Mouse (Mus musculus): ENCODE measurements around the gene Spock1. TPM values are rescaled to one million over a fixed set of nuclear protein-coding genes. Genes with fewer than 3 reads are reported as not detected.

The Spock1 gene
- polyA plus RNA-seq, 1 experiment from 2014 or later = 1.7 TPM

DNA sequence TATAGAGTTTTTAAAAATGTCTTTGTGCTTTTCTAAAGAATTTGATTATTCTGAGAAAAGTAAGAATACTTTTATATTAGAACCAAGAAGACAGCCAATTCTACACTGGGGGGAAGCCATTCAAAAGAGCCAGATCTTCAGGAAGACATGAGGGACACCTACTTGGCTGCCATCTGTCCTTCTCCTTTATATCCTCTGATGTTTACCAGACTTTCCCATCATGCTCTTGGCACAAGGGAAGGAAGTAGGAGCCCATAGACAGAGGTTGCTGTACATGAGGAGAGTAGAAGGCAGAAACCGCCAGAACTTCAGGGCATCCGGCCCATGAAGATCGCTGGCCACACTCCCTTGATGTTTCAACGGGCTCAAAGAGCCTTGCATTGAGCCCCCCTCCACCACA lies 173.6 kb downstream of the Spock1 start:
- no peaks in the 10 kb centered on the region for H3K9me3 ChIP-seq (ENCODE audit: control insufficient read depth, low read length)
- 90% methylated on average over 4 of the region's 4 CpGs for WGBS
- no peaks in the 10 kb centered on the region for H3K36me3 ChIP-seq (ENCODE audit: control insufficient read depth, insufficient read depth, low read length)
- H3K9ac ChIP-seq (ENCODE audit: low read depth, low read length) = no peak overlapping the region
- ATAC-seq = no peak
- no peaks in the 10 kb centered on the region for H3K27me3 ChIP-seq (replicated peaks; ENCODE audit: control insufficient read depth, insufficient read depth, low read length)
- no peak overlapping the region for H3K27ac ChIP-seq (ENCODE audit: low read length)
- no peaks in the 10 kb centered on the region for H3K4me1 ChIP-seq (ENCODE audit: control insufficient read depth, insufficient read depth, low read length)
- H3K4me2 ChIP-seq (ENCODE audit: low read depth, low read length) = no peak overlapping the region
- H3K4me3 ChIP-seq (ENCODE audit: low read length) = no peak overlapping the region

DNA sequence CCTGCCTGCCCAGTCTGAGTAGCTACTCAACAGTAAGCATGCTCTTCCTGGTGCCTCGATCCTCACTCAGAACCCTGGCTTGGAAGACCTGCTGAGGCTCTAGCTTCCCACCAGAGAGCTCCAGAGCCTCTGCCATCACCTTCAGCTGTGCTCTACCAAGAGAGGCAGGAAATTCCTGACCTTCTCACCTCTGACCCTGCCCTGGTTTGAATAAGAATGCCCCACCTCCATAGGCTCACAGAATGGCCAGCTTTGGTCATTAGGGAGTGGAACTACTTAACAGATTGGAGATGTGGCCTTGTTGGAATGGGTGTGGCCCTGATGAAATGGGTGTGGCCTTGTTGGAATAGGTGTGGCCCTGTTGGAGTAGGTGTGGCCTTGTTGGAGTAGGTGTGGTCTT lies 174.6 kb downstream of the Spock1 start:
- WGBS = 100% methylated on average over 1 of the region's 1 CpGs
- Histone ChIP-seq H3K27me3 (replicated peaks; ENCODE audit: control insufficient read depth, insufficient read depth, low read length) (no peaks in the 10 kb centered on the region), H3K4me1 (ENCODE audit: control insufficient read depth, insufficient read depth, low read length) (no peaks in the 10 kb centered on the region), H3K9me3 (ENCODE audit: control insufficient read depth, low read length) (no peaks in the 10 kb centered on the region), H3K4me2 (ENCODE audit: low read depth, low read length) (no peak overlapping the region), H3K9ac (ENCODE audit: low read depth, low read length) (no peak overlapping the region), H3K36me3 (ENCODE audit: control insufficient read depth, insufficient read depth, low read length) (no peaks in the 10 kb centered on the region), H3K4me3 (ENCODE audit: low read length) (no peak overlapping the region), H3K27ac (ENCODE audit: low read length) (no peak overlapping the region)
- ATAC-seq = no peak

DNA sequence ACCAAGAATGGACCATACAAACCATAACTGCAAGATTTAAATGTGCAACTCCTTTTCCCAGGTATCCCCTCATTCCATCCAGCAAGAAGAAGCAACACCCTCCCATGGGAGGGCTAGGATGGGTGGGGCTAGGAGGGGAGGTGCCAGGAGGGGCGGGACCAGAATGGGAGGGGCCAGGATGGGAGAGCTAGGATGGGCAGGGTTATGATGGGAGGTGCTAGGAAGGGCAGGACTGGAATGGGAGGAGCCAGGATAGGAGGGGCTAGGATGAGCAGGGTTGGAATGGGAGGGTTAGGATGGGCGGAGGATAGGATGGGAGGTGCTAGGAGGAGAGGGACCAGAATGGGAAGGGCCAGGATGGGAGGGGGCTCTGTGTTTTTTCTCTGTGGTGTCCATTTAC lies 175.9 kb downstream of the Spock1 start:
- no peak for ATAC-seq
- Histone ChIP-seq H3K36me3 (ENCODE audit: control insufficient read depth, insufficient read depth, low read length) (no peaks in the 10 kb centered on the region), H3K9me3 (ENCODE audit: control insufficient read depth, low read length) (no peaks in the 10 kb centered on the region), H3K4me3 (ENCODE audit: low read length) (no peak overlapping the region), H3K27ac (ENCODE audit: low read length) (no peak overlapping the region), H3K4me2 (ENCODE audit: low read depth, low read length) (no peak overlapping the region), H3K27me3 (replicated peaks; ENCODE audit: control insufficient read depth, insufficient read depth, low read length) (no peaks in the 10 kb centered on the region), H3K4me1 (ENCODE audit: control insufficient read depth, insufficient read depth, low read length) (no peaks in the 10 kb centered on the region), H3K9ac (ENCODE audit: low read depth, low read length) (no peak overlapping the region)
- WGBS = 53% methylated on average over 2 of the region's 2 CpGs

DNA sequence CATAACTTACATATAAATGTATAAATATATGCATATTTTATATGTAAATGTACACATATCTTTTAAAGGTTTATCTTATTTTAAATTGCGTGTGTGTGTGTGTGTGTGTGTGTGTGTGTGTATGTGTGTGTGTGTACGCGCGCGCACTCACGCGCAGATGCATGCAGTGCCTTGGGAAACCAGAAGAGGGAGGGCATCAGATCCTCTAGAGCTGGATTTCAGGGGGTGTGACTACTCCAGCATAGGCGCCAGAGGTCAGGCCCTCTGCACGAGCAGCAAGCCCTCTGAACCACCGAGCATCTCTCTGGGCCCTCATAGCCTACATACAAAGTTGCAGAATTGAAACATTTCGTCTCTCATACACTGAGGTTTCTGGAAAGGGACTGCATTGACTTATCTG lies 180.4 kb downstream of the Spock1 start:
- no peak for ATAC-seq
- H3K9ac ChIP-seq (ENCODE audit: low read depth, low read length) = no peak overlapping the region
- no peaks in the 10 kb centered on the region for H3K4me1 ChIP-seq (ENCODE audit: control insufficient read depth, insufficient read depth, low read length)
- H3K36me3 ChIP-seq (ENCODE audit: control insufficient read depth, insufficient read depth, low read length) = no peaks in the 10 kb centered on the region
- no peak overlapping the region for H3K4me3 ChIP-seq (ENCODE audit: low read length)
- no peaks in the 10 kb centered on the region for H3K27me3 ChIP-seq (replicated peaks; ENCODE audit: control insufficient read depth, insufficient read depth, low read length)
- no peaks in the 10 kb centered on the region for H3K9me3 ChIP-seq (ENCODE audit: control insufficient read depth, low read length)
- WGBS = 90% methylated on average over 11 of the region's 11 CpGs
- H3K4me2 ChIP-seq (ENCODE audit: low read depth, low read length) = no peak overlapping the region
- H3K27ac ChIP-seq (ENCODE audit: low read length) = no peak overlapping the region

DNA sequence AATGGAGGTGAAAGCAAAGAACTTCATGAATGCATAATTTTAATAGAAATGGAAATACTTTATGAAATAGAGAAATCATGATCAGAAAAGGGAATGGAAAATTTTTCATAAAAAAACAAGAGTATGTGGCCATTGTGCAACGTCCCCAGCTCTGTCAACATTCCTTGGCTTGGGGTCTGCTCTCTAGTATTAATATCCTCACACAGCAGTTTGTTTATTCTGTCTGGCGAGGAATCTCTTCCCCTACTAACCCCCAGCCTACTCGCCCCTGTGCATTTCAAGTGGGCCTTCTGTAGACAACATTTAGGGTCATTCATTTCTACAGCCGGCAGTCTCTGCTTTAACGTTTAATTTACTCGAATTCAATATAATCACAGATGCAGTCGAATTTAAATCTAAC lies 181.5 kb downstream of the Spock1 start:
- WGBS = 60% methylated on average over 7 of the region's 7 CpGs
- no peak overlapping the region for H3K27ac ChIP-seq (ENCODE audit: low read length)

DNA sequence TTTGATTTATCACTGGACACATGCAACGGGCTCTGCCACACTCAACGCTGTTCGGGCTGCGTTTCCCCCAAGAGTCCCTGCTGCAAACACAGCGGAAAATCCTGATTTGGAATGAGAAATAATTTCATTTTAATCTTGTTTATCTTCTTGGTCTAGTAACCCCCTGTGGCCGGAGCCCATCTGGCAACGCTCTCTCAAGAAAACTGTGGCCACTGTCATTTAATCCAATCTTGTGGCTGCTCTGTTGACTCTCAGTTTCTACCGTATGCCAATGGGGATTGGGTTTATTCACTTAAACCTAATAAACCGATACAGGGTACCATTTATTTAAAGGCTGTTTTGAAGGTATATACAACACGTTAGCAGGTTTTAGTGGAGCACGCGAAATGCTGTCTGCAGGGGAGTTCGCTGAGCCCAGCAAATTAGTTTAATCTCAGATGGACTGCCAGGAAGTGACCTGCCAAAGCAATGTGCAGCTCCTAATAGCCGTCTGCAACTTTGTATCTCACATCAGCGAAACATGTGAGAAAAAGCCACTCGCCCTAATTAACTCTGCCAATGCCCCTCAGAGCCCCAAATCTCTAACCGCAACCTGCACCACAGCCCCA lies 185.7 kb downstream of the Spock1 start:
- Histone ChIP-seq H3K27me3 (replicated peaks; ENCODE audit: control insufficient read depth, insufficient read depth, low read length) (no peaks in the 10 kb centered on the region), H3K9me3 (ENCODE audit: control insufficient read depth, low read length) (no peaks in the 10 kb centered on the region), H3K4me1 (ENCODE audit: control insufficient read depth, insufficient read depth, low read length) (no peaks in the 10 kb centered on the region), H3K4me3 (ENCODE audit: low read length) (no peak overlapping the region), H3K9ac (ENCODE audit: low read depth, low read length) (no peak overlapping the region), H3K27ac (ENCODE audit: low read length) (no peak overlapping the region), H3K4me2 (ENCODE audit: low read depth, low read length) (no peak overlapping the region), H3K36me3 (ENCODE audit: control insufficient read depth, insufficient read depth, low read length) (no peaks in the 10 kb centered on the region)
- no peak for ATAC-seq
- WGBS = 64% methylated on average over 17 of the region's 17 CpGs

More for the DNA sequence above, 181.5 kb downstream of the Spock1 start:
- Histone ChIP-seq H3K4me3 (ENCODE audit: low read length) (no peak overlapping the region), H3K9ac (ENCODE audit: low read depth, low read length) (no peak overlapping the region), H3K36me3 (ENCODE audit: control insufficient read depth, insufficient read depth, low read length) (no peaks in the 10 kb centered on the region), H3K4me2 (ENCODE audit: low read depth, low read length) (no peak overlapping the region), H3K27me3 (replicated peaks; ENCODE audit: control insufficient read depth, insufficient read depth, low read length) (no peaks in the 10 kb centered on the region), H3K9me3 (ENCODE audit: control insufficient read depth, low read length) (no peaks in the 10 kb centered on the region), H3K4me1 (ENCODE audit: control insufficient read depth, insufficient read depth, low read length) (no peaks in the 10 kb centered on the region)
- no peak for ATAC-seq

DNA sequence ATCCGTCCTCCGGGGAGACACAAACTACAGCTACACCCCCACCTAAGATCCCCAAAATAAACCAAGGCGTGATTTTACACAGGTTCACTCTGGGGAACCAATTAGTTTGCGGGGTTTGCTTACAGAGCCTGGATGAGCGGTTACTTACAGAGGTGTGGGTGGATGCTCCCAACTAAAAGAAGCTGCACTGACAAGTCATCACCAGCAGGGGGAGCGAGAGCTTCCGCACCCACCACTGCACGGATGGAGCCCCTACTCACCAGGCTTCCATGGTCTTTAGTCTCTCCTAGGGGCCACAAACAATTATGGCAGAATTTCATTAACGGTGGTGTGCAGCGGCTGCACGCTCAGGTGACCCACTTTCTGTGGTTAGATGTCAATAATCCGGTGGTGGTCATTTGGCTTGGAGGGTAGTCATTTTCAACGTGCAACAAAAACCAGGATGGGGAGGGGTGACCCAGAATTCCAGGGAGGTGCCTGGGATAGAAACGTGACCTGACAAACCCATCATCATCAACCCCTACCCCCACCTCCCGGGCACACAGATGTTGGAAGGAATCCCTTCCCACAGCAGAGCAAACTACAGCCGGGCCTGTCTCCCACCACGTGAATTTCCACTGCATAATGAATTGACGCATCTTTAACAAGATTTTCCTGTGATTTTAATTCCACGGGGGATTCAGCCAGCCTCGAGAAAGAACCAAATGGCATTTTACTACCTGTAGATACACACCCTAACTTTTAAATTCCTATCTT lies 186.4 kb downstream of the Spock1 start:
- no peaks in the 10 kb centered on the region for H3K36me3 ChIP-seq (ENCODE audit: control insufficient read depth, insufficient read depth, low read length)
- H3K27me3 ChIP-seq (replicated peaks; ENCODE audit: control insufficient read depth, insufficient read depth, low read length) = no peaks in the 10 kb centered on the region
- WGBS = 59% methylated on average over 20 of the region's 20 CpGs
- H3K4me1 ChIP-seq (ENCODE audit: control insufficient read depth, insufficient read depth, low read length) = no peaks in the 10 kb centered on the region
- no peak overlapping the region for H3K27ac ChIP-seq (ENCODE audit: low read length)
- no peaks in the 10 kb centered on the region for H3K9me3 ChIP-seq (ENCODE audit: control insufficient read depth, low read length)
- ATAC-seq = no peak
- H3K4me3 ChIP-seq (ENCODE audit: low read length) = no peak overlapping the region
- no peak overlapping the region for H3K9ac ChIP-seq (ENCODE audit: low read depth, low read length)
- no peak overlapping the region for H3K4me2 ChIP-seq (ENCODE audit: low read depth, low read length)

DNA sequence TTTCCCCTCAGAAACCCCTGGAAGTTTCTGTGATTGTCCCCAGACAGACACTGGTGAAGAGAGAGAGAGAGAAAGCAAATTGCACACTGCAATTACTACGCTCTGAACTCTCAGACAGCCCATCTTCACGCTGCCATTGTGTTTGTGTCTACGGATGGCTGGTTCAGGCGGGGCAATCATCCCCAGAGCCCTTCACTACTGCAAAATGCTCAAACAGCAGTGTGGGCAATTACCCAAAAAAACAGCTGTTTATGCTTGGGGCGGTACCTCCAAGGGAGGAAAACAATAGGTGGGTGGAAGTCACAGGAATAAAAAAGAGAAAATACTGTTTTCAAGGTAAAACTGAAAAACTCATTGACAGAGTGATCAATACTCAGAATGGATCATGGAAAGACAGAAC lies 190.0 kb downstream of the Spock1 start:
- Histone ChIP-seq H3K9ac (ENCODE audit: low read depth, low read length) (no peak overlapping the region), H3K4me1 (ENCODE audit: control insufficient read depth, insufficient read depth, low read length) (no peaks in the 10 kb centered on the region), H3K9me3 (ENCODE audit: control insufficient read depth, low read length) (no peaks in the 10 kb centered on the region), H3K36me3 (ENCODE audit: control insufficient read depth, insufficient read depth, low read length) (no peaks in the 10 kb centered on the region), H3K27ac (ENCODE audit: low read length) (no peak overlapping the region), H3K4me2 (ENCODE audit: low read depth, low read length) (no peak overlapping the region), H3K4me3 (ENCODE audit: low read length) (no peak overlapping the region), H3K27me3 (replicated peaks; ENCODE audit: control insufficient read depth, insufficient read depth, low read length) (no peaks in the 10 kb centered on the region)
- ATAC-seq = no peak
- WGBS = 73% methylated on average over 5 of the region's 5 CpGs

DNA sequence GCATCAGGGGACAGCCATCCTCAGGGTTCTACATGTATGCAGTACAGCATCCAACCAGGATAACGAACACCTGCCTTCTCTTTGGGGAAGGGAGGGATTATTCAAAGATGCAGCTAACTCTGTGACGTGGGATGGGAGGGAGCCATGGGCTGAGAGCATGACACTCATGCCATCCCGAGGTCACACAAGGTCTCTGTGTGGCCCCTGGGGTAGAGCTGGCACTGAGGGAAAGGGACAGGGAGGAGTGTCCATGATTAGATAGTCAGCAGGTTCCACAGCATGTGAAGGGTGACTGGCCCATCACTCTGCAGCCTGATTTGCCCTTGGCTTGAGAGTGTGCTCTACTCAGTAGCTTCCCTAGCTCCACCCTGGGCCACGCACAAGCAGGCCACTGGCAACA lies 195.2 kb downstream of the Spock1 start:
- H3K9me3 ChIP-seq (ENCODE audit: control insufficient read depth, low read length) = no peaks in the 10 kb centered on the region
- no peak overlapping the region for H3K4me3 ChIP-seq (ENCODE audit: low read length)
- H3K27ac ChIP-seq (ENCODE audit: low read length) = no peak overlapping the region
- H3K27me3 ChIP-seq (replicated peaks; ENCODE audit: control insufficient read depth, insufficient read depth, low read length) = no peaks in the 10 kb centered on the region
- no peak overlapping the region for H3K9ac ChIP-seq (ENCODE audit: low read depth, low read length)
- no peak overlapping the region for H3K4me2 ChIP-seq (ENCODE audit: low read depth, low read length)
- no peaks in the 10 kb centered on the region for H3K36me3 ChIP-seq (ENCODE audit: control insufficient read depth, insufficient read depth, low read length)
- 83% methylated on average over 4 of the region's 4 CpGs for WGBS
- no peaks in the 10 kb centered on the region for H3K4me1 ChIP-seq (ENCODE audit: control insufficient read depth, insufficient read depth, low read length)
- ATAC-seq = no peak

DNA sequence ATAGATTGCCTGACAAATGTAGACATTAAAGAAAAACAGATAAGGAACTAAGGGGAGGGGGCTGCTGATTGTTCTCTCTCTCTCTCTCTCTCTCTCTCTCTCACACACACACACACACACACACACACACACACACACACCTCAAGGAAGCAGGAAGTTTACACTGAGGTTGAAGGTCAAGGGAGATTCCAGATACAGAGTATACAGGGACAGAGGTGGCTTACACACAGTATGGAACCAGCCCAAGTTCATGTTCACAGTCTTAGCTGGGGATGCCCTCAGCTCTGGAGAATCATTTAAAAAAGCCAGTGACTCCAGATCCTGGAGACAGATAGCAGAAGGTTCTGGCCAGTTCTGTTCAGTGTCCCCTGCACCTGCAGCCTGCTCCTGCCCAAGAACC lies 199.7 kb downstream of the Spock1 start:
- Histone ChIP-seq H3K9me3 (ENCODE audit: control insufficient read depth, low read length) (no peaks in the 10 kb centered on the region), H3K4me2 (ENCODE audit: low read depth, low read length) (no peak overlapping the region), H3K27me3 (replicated peaks; ENCODE audit: control insufficient read depth, insufficient read depth, low read length) (no peaks in the 10 kb centered on the region), H3K36me3 (ENCODE audit: control insufficient read depth, insufficient read depth, low read length) (no peaks in the 10 kb centered on the region), H3K27ac (ENCODE audit: low read length) (no peak overlapping the region), H3K9ac (ENCODE audit: low read depth, low read length) (no peak overlapping the region), H3K4me3 (ENCODE audit: low read length) (no peak overlapping the region), H3K4me1 (ENCODE audit: control insufficient read depth, insufficient read depth, low read length) (no peaks in the 10 kb centered on the region)
- no peak for ATAC-seq
